Mouse (Mus musculus): Measurements from ENCODE around the gene Med13l. TPM values are rescaled to one million over a fixed set of nuclear protein-coding genes. Genes with fewer than 3 reads are reported as not detected.

Med13l gene
- total RNA-seq, 2 experiments from 2014 or later = 36.3 to 42.5 TPM

- DNase-seq = no peak
Measured at GRCm38 (mm10) chr5:118733566-118733965, 173.1 kb downstream of the Med13l start.

GRCm38 (mm10) chr5:118734455-118734854 is 174.0 kb downstream of the Med13l start:
- no peak for DNase-seq

GRCm38 (mm10) chr5:118735738-118736137 is 175.3 kb downstream of the Med13l start:
- DNase-seq = no peak

- peak; percentile 46 to 78 for DNase-seq
Measured at GRCm38 (mm10) chr5:118737548-118737947, 177.1 kb downstream of the Med13l start.

GRCm38 (mm10) chr5:118743067-118743466 is 182.6 kb downstream of the Med13l start:
- no peak for DNase-seq

- no peak for DNase-seq
Measured at GRCm38 (mm10) chr5:118747026-118747425, 186.5 kb downstream of the Med13l start.

GRCm38 (mm10) chr5:118751446-118752179 is 191.1 kb downstream of the Med13l start:
- DNase-seq = peak in 1 of 2 experiments; percentile 40

- no peak for DNase-seq
Measured at GRCm38 (mm10) chr5:118752868-118753267, 192.4 kb downstream of the Med13l start.

GRCm38 (mm10) chr5:118753471-118754044 is 193.1 kb downstream of the Med13l start:
- DNase-seq = peak; percentile 58 to 62

- DNase-seq = no peak
Measured at GRCm38 (mm10) chr5:118754191-118754759, 193.8 kb downstream of the Med13l start.

- DNase-seq = peak in 1 of 2 experiments; percentile 39
Measured at GRCm38 (mm10) chr5:118756078-118756477, 195.6 kb downstream of the Med13l start.

GRCm38 (mm10) chr5:118757396-118758301 is 197.2 kb downstream of the Med13l start:
- DNase-seq = peak; percentile 22

GRCm38 (mm10) chr5:118760986-118761385 is 200.5 kb downstream of the Med13l start:
- DNase-seq = no peak

GRCm38 (mm10) chr5:118762499-118763185 is 202.2 kb downstream of the Med13l start:
- DNase-seq = no peak

GRCm38 (mm10) chr5:118763353-118763752 is 202.9 kb downstream of the Med13l start:
- DNase-seq = peak; percentile 16 to 51

GRCm38 (mm10) chr5:118769143-118769542 is 208.7 kb downstream of the Med13l start:
- DNase-seq = no peak

- peak; percentile 47 to 56 for DNase-seq
Measured at GRCm38 (mm10) chr5:118773866-118774265, 213.4 kb downstream of the Med13l start.

GRCm38 (mm10) chr5:118776396-118776795 is 215.9 kb downstream of the Med13l start:
- DNase-seq = no peak

- DNase-seq = peak; percentile 79 to 82
Measured at GRCm38 (mm10) chr5:118781598-118781997, 221.1 kb downstream of the Med13l start.

GRCm38 (mm10) chr5:118782139-118782538 is 221.7 kb downstream of the Med13l start:
- DNase-seq = no peak

GRCm38 (mm10) chr5:118789226-118789625 is 228.7 kb downstream of the Med13l start:
- DNase-seq = no peak

GRCm38 (mm10) chr5:118789776-118790175 is 229.3 kb downstream of the Med13l start:
- DNase-seq = no peak

Data from adrenal gland, postnatal 36 days (tissue).